Mouse (Mus musculus) gastrocnemius, postnatal 25 days (tissue): ENCODE measurements around the gene Lrrc27. TPM values are rescaled to one million over a fixed set of nuclear protein-coding genes. Genes with fewer than 3 reads are reported as not detected.

Experiments used
- DNase-seq: peaks from one replicate; pipeline ENCODE4 v3.0.0; 2022
- total RNA-seq, 2 experiments: library from RNA; stranded (reverse); gene quantifications; 1 replicate in 1 of 2; 2 replicates in 1 of 2; pipeline ENCODE4 v1.2.3; 2021

The Lrrc27 gene
- total RNA-seq, 2 experiments from 2014 or later = 3.2 to 3.9 TPM

DNA sequence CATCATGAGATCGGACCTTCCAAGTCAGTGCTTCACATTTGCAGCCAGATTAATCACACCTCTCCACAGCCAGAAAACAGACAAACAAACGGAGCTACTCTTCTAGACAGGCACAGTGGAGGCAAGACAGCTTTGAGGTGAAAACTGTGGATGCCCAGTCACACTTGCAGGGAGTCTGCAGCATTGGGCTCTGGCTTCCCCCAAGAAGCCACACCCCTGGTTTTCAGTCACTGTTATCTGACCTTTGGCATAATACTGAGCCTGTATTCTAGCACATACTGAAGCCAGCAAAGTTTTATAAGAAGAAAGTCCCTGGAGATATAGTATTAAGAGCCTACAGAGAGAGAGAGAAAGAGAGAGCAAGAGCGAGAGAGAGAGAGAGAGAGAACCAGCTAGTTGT lies 26.6 kb downstream of the Lrrc27 start:
- DNase-seq = no peak

DNA sequence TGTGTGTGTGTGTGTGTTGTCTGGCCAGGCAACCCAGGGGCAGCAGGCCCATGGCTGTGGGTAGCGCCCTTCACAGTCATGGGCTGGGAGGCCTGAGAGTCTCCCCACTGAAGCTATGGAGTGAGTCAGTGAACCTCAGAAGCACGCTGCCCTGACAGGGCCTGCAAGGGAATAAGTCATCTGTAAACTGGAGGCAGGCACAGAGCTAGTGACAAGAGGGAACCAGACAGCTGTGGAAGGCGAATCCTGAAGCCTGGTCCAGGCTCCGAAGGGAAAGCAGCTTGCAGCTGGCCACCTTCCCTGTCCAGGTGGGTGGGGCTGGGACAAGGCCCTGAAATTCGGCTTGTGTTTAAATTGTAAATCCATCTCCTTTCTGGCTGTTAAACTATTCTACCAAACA lies 33.3 kb downstream of the Lrrc27 start:
- no peak for DNase-seq

DNA sequence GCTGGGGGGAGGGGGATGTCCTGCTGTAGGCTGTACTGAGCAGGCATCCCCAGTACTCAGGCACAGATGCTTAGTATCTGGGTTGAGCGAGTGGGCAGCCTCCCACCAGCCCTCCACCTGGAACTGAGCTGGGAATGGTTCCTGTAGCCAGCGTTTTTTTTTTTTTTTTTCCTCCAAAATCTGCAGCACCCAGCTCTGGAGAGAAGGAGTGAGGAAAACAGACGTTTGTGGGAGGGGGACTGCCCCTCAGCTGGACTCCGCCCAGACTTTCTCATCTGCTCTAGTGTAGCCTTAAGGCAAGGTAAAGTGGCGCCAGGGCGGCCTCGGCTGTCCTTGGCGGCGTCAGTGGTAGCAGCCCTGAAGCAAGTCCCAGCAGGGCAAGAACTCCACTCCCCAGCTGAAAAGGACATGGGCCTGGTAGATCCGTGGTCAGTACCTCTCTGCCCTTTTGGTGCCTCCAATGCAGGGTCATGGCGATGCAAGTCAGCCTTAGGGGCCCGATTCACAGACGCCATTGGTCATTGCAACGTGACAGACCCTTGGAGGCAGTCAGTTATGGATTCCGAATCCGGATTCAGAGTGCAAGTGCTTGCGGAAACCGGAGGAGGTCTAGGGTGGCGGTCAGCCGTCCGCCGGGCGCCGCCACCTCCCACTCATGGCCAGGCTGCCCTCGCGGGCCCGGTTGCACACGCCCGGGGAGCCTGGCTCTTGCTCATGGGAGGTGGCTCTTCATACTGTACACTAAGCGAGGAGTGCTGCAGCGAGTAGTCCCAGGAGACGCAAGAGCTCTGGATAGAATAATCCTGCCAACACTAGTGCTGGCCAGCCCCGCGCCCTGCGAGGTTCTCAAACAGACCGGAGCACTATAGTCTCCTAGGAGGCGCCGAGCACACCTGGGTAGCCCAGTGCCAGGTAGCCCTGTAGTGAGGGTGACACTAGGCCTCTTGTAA lies 34.4 kb downstream of the Lrrc27 start:
- DNase-seq = peak; percentile 46

DNA sequence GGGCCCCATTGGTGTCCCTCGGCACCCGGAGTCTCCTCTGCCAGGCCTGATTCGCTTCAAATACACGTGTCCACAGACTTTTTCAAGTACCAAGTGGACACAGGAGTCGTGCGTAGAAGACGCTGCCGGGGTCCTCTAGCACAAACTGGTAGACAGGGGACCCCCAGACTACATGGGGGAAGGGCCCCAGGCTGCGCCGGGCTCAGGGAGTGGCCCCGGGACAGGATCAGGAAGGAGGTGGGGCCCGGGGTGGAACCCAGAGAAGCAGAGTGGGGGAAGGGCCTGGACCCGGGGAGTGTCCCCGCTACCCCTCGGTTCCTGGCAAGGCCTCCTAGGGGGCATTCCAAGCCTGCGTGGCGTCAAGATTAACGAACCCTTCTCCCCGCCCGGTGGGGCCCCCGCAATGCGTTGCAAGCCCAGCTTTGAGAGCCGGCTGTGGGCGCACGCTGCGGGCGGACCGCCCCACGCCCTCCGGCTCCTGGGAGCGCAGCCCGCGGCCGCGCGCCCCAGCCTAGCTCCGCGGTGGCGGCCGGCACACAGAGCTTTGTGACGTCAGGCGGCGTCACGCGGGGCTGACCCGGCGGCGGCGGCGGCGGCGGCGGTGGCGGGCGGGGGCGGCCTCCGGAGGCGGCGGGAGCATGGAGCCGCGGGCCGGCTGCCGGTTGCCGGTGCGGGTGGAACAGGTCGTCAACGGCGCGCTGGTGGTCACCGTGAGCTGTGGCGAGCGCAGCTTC lies 35.3 kb downstream of the Lrrc27 start, which contains the start of gene Pwwp2b:
TSS of gene Pwwp2b (plus strand) at position 602 of the 734 bp plus-strand sequence.
- peak; percentile 82 for DNase-seq

DNA sequence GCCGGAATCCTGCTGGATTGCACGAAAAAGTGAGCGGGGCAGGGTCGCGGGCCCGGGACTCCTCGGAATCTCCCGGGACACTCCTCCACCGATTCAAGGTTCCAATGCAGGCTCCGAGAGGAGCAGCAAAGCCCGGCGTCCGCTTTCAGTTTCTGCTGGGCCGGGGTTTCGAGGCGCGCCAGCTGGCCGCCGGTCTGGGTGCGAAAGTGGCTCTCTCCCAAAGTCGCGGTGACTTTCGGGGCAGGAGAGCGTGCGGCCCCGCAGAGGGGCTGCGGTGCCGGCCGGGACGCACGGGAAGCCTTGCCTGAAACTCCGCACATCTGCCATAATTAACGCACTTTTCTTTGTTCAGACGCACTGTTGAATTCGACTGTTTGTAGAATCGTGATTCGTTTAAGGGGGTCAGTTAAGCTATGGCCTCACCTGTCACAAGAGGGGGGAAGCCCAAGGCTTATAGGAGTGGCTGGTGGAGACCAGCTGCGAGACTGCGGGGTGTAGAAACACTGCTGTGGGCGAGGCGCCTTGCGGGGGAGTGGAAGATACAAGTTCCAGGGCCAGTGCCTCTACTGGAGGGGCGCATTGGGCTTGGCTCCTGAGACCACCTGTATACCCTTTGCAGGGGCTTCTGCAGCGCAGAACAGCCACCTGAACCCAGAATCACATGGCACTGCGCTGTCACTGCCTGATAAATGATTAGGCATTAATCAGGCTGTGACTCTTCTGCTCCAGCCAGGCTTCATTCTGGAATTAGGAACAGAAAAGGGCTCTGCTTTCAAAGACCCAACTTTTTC lies 36.0 kb downstream of the Lrrc27 start:
- peak; percentile 26 for DNase-seq

DNA sequence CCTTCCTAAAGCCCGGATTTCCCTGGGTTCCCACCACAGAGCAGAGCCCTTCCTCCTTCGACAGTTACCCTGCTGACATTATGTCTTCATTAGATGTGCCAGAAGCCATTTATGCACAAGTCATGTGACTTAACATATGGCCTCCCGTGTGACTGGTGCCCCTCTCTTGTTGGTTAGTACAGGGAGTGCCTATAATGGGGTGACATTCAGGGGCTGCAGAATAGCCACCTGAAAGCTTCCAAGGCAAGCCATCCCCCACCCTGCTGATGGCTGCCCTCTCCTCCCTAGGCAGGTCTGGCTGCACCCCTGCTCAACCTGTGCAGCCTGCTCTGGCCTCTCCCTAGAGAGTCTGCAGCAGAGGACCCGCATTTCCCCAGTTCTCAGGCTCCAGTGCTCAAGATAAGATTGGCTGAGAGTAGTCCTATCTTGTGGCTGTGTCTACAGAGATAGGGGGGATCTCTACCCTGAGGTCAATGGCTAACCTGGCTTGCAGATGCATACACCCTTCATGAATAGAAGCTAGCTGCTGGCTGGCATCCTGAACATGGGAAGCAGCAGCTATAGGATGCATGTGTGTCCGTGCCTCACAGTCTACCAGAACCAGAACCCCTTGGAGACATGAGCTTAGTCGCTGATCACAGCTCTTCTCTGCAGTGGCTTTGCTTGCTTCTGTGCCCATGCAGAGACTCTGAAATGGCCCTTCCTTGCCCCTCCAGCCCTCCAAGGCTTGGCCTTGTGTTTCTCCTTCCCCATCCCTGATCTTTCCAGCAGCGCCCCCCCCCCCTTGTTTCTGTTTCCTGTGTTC lies 36.8 kb downstream of the Lrrc27 start:
- no peak for DNase-seq

DNA sequence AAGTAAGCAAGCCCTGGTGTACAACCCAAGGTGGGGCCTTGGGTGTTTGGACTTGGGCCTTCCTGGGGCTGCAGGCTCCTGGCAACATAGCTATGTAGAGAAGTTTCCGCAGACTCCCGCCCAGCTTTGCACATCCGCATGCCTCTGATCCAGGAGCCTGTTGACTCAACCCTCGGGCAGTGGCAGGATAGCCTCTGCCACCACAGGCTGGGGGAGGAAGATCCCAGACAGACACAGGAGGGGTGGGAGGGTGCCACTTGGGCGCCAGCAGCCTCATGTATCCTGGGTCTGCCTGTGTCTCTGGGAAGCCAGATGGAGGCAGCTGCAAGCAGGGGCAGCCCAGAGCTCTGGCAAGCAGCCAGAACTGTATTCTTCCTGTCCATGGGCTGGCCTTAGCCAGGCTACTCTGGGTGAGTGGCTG lies 39.1 kb downstream of the Lrrc27 start:
- DNase-seq = peak; percentile 50

DNA sequence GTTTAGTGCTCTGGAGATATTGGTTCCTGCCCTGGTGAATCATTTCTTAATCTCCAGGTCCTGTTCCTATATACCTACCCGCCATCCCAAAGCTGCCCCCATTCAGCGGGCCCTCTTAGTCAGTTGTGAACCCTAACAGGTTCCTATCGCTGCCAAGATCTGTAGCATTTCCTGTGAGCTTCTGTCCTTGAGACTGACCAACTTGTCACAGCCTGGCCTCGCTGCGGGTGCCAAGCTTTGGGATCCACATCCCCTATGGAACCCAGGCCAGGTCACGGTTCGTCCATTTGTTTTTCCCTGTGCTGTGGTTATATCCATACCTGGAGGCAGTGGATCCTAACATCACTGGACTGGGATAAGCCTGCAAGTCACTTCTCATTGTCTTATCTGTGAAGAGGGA lies 39.8 kb downstream of the Lrrc27 start:
- no peak for DNase-seq

DNA sequence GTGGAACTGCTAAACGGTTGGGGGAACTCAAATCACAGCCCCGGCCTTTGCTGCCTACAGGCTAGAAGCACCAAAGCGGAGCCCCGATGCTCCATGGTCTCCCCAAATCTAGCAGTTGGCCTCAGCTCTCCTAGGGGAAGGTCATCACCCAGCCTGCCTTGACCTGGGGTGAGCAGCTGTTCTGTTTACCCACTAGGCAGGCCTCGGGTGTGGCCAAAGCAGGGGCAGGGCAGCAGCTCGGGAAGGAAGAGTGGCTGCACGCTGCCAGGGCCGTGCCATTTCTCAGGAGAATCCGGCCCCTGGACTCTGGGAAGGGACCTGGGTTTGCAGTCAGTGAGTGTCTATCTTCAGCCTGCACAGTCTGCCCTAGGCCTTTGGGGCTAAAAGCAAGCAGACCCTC lies 40.2 kb downstream of the Lrrc27 start:
- DNase-seq = no peak

DNA sequence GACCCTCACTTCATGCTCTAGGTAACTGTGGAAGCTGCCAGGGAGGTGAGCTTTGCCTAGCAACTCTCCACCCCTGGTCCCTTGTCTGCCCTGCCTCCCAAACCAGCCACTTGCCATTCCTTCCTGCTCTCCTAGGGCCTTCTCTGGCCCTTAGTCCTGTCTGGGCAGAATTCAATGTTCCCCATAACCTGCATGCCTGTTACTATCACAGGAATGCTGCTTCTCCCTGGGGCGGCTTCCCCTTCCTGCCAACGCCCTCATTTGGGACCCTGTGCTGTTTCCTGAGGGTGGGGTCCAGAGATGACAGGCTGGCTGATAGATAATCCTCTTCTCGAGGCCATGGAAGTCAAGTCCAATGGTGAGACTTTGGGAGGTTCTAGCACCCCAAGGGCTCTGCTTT lies 40.7 kb downstream of the Lrrc27 start:
- DNase-seq = no peak

DNA sequence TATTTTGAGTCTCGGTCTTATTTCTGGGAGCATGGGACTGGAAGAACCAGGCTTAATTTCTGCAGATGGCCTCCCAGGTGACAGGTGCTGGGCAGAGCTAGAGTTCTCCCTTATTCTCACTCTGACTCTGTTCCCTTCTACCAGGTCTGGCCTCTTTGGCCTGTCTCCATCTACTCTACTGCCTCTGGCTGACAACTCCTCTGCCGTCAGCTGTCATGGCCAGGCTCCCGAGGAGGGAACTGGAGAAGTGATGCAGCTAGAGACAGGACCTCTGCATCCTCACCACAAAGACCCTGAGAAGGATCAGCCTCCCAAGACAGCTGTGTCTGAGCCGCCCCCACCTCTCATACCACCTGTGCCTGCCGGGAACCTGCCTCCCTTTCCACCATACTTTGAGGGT lies 41.8 kb downstream of the Lrrc27 start:
- peak; percentile 64 for DNase-seq

DNA sequence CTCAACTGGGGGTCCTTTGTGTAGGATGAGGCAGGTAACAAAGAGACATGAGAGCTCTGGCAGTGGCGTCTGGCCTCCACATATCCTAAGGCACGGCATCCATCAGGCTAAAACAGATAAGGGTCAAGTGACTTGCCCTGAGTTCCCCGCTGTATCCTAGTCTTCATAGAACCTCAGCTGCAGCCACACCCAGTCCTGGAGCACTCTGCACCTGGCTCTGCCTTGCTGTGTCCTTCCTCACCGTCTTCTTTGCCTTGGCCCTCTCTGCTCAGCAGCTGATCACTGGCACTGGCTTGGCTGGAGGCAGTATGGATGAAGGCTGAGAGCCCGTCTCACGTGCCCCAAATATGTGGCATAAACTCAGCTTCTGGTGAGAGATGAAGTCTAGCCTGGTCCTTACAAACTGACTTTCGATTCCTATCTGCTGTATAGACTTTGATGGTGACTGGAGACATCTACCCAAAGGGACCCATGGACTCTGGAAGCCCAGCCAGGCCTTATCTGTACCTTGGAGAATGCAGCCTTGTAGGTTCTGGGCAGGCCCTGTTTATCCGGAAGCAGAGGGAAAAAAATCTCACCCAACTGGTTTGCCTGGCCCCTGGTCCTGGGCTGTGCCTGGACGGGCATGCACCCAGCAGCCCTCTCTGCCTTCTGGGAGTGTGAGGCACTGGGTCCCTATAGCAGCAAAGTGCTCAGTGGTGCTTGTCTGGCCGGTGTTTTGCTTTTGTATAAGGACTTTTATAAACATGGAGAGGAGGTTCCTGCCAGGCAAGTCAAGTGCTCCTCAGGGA lies 45.2 kb downstream of the Lrrc27 start:
- DNase-seq = no peak

DNA sequence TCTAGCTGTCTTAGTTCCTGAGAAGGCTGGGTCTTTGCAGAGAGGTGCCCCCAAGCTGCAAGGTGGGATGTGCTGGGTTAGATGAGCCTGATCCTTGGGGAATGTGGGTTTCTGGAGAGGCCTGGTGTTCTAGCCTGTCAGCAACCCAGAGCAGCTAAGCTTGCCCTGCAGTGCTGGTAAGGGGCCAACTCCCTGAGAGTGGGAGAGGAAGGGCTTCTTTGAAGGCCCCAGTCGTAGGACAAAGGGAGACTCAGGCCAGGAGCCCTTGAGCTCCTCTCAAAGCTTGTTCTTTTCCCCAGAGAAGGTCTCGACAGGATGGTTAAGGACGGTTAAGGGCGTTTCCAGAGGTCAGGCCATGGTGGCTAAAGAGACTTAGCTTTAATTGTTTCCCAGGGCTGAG lies 51.5 kb downstream of the Lrrc27 start:
- no peak for DNase-seq

DNA sequence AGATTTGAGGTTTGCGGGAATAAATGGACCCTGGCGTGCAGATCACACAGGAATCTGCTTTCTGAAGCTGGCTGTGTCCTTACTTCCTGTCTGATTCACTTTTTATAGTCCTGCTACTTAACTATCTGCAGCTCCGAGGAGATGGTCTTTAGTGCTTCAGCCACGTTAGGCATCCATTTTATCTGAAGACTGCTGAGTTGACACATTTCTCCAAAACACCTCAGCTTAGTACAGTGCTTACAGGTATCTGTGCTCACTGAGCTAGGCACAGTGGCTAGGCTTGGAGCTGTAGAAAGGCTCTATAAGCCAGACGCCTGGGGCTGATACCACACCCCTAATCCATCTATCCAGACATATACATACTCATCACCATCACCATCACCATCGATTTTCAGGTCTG lies 52.8 kb downstream of the Lrrc27 start:
- DNase-seq = no peak

DNA sequence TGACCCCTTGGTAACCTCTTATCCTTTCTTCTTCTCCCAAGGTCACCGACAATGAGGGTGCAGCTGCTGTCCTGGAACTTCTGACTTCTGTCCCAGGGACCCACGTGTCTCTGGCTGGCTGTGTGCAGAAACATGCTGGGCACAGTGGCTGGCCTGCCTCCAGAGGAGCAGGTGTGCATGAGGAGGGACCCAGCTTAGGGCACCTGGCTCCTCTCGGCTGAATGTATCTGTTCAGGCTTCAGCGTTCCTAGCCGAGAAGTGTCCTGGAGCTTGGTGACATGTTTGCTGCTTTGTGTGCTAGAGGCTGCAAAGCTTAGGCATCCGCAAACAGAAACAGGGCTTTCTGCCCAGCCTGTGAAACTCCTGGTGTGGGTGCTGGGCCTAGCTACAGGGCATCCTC lies 53.6 kb downstream of the Lrrc27 start:
- DNase-seq = no peak

DNA sequence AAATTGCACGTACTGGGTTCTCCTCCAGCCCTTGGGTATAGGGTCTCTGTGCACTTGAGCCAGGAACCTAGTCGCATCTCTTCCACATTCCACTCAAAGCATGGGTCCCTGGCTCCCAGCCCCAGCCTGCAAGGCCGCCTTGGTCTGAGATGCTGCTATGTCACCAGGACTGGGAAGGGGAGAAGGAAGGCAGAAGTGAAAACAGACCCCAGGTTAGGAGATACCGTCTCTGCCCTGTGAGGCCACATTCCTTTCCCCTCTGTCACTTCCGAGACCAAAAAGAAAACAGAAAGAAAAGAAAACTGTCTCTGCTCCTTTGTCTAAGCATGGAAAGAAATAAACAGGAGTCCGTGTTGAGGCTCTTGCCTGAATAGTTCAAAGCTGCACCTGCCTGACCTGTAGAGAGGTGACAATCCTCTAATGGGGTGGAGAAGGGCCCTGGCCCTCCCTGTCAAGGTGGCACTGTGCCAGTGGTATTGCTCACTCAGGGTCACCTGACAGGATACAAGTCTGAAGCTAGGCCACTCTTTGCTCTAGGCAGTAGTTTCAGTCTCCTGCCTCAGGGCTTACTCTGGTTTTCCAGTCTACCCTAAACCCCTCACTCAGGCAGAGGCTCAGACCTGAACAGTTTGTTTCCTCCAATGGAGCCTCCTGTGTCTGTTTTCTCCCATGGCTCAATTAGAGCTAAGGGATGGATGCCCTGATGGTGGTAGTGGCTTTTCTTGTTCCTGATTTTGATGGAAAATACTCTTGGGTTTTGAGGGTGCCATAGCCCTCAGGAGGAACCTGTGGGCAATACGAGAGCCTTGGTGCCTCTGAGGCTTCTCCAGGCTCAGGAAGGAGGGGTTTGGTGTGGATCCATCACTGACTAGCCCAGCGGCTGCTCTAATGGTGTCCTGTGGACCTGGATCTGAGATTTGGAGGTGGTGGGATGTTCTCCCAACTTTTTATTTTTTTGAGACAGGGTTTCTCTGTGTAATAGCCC lies 54.4 kb downstream of the Lrrc27 start:
- DNase-seq = no peak

DNA sequence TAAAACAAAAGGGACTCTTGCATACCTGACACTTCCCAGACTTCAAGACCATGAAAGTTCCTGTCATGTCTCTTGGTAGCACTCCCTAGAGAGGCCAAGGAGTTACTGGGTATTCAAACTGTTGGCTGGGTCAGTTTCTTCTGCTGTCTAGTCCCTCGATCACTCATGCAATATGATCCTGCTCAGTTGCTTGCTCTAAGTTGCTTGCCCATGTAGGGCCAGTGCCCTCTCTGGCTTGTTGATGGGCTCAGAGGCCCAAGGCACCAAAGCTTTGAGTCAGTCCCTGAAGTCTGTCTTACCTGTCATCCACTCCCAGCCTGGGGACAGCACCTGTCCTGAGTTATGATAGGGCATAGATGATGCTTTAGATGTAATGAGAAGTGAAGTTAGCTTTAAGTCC lies 58.0 kb downstream of the Lrrc27 start:
- no peak for DNase-seq

DNA sequence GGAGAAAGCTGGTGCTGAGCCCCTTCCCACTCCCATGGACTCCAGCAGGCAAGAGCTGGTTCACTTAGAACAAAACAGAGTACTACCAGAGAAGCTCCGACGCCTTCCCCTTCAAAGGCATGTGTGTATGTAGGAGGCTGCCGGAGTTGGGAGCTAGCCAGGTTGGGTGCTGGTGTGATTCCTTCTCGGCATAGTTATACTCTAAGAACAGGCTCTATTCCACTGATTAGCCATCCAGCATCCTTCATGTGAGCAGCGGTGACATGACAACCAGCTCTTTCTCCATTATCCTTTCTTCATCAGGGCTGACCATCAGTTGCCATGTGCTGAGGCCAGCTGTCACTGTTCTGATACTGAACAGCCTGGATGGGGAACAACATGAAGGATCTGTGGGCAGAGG lies 59.1 kb downstream of the Lrrc27 start:
- DNase-seq = no peak

DNA sequence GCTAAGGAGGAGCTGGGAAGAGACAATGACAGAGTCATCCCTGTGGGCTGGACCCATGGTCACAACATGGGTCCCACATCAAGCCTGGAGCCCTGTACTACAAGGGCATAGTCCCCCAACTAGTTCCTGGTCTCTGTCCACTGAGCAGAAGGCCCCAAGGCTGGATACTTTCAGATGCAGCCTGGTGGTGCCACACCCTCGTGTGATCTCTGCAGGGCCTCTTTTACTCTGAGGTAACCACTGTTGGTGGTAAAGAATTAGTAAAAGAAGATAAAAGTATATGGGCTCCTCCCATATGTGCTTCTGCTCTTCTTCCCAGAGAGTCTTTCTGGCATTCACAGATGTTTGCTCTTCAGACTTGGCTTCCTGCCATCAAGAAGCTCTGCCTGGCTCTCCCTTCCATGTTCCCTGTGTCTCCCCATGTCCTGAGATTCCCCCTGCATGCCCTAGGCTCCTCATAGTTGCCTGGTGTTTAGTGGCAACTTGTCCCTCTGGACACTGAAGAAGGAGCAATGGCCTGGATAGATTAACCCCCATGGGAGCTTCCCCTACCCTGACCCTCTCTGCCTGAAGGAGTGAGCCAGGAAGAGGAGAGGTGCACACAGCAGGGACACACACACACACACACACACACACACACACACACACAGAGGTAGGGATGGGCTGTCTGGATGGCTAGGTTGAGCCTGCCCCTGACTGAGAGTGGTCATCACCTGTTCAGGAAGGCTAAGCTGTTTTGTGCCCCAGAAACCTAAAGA lies 60.0 kb downstream of the Lrrc27 start:
- DNase-seq = peak; percentile 44
